Mouse (Mus musculus): ENCODE data around the gene Sult5a1. TPM values are rescaled to one million over a fixed set of nuclear protein-coding genes. Genes with fewer than 3 reads are reported as not detected.
"Not testable (repeated sequence)": the region's sequence is repeated elsewhere in the genome, so short reads cannot be mapped to it uniquely, and the experiment has no call there.

The Sult5a1 gene
- 1 to 10 TPM; 2.0 to 2.8 TPM for total RNA-seq (2021)
- long read RNA-seq, experiment 1, partial matches to known transcripts: 0 of 1 reads
- long read RNA-seq, experiment 1, other reads (novel, unspliced or antisense): 0 of 1 reads
- long read RNA-seq, experiment 2: 0 reads

GRCm38 (mm10) chr8:123157888-123158465, at the start of gene Sult5a1:
Gene Sult5a1 (minus strand): TSS chr8:123158315.
- DNase-seq (ENCODE audit: low spot score in 2 of 2): no peak
- TF ChIP-seq CTCF (conservative IDR thresholded peaks at IDR 0.05): peak; percentile 22; the same call in 1 of the 2 replicates
- Histone ChIP-seq H3K27ac (peak within 1 kb of the TSS; percentile 0; the same call in 1 of the 2 replicates), H3K4me3 (no peak within 1 kb of the TSS)

GRCm38 (mm10) chr8:123203571-123203970, 45.5 kb upstream of the Sult5a1 start:
- TF ChIP-seq CTCF (conservative IDR thresholded peaks at IDR 0.05): no peak
- Histone ChIP-seq H3K27ac (no peak overlapping the region), H3K4me3 (no peak overlapping the region)
- DNase-seq (ENCODE audit: low spot score in 2 of 2): no peak

- peak; percentile 65 to 89 for DNase-seq (ENCODE audit: low spot score in 2 of 2)
- Histone ChIP-seq H3K27ac (no peak overlapping the region), H3K4me3 (no peak overlapping the region)
- TF ChIP-seq CTCF (conservative IDR thresholded peaks at IDR 0.05): peak; percentile 97
Measured at GRCm38 (mm10) chr8:123202288-123202687, 44.2 kb upstream of the Sult5a1 start.

- no peak overlapping the region for H3K4me3 ChIP-seq
- H3K27ac ChIP-seq: no peak overlapping the region
- TF ChIP-seq CTCF (conservative IDR thresholded peaks at IDR 0.05): no peak
- no peak for DNase-seq (ENCODE audit: low spot score in 2 of 2)
Measured at GRCm38 (mm10) chr8:123199864-123200263, 41.7 kb upstream of the Sult5a1 start.

- not testable (repeated sequence) for DNase-seq (ENCODE audit: low spot score in 2 of 2); H3K4me3 ChIP-seq; H3K27ac ChIP-seq
Measured at GRCm38 (mm10) chr8:123197016-123197415, 38.9 kb upstream of the Sult5a1 start.

GRCm38 (mm10) chr8:123193771-123194170, 35.7 kb upstream of the Sult5a1 start:
- no peak overlapping the region for H3K4me3 ChIP-seq
- DNase-seq (ENCODE audit: low spot score in 2 of 2): no peak
- no peak for TF ChIP-seq CTCF (conservative IDR thresholded peaks at IDR 0.05)
- H3K27ac ChIP-seq: no peak overlapping the region

GRCm38 (mm10) chr8:123191908-123192307, 33.8 kb upstream of the Sult5a1 start:
- no peak for TF ChIP-seq CTCF (conservative IDR thresholded peaks at IDR 0.05)

GRCm38 (mm10) chr8:123190678-123191077, 32.6 kb upstream of the Sult5a1 start:
- Histone ChIP-seq H3K4me3 (no peak overlapping the region), H3K27ac (peak overlapping the region; percentile 80)
- peak; percentile 77 for TF ChIP-seq CTCF (conservative IDR thresholded peaks at IDR 0.05)
- DNase-seq (ENCODE audit: low spot score in 2 of 2): peak; percentile 81 to 82

More at GRCm38 (mm10) chr8:123191908-123192307, 33.8 kb upstream of the Sult5a1 start:
- Histone ChIP-seq H3K4me3 (no peak overlapping the region), H3K27ac (no peak overlapping the region)
- DNase-seq (ENCODE audit: low spot score in 2 of 2): no peak

GRCm38 (mm10) chr8:123188841-123189240, 30.7 kb upstream of the Sult5a1 start:
- DNase-seq (ENCODE audit: low spot score in 2 of 2): no peak
- no peak overlapping the region for H3K4me3 ChIP-seq
- no peak for TF ChIP-seq CTCF (conservative IDR thresholded peaks at IDR 0.05)
- H3K27ac ChIP-seq: no peak overlapping the region

- TF ChIP-seq CTCF (conservative IDR thresholded peaks at IDR 0.05): no peak
- DNase-seq (ENCODE audit: low spot score in 2 of 2): no peak
- no peak overlapping the region for H3K27ac ChIP-seq
- H3K4me3 ChIP-seq: no peak overlapping the region
Measured at GRCm38 (mm10) chr8:123188006-123188405, 29.9 kb upstream of the Sult5a1 start.

- DNase-seq (ENCODE audit: low spot score in 2 of 2): no peak
- no peak within 1 kb of the TSS for H3K27ac ChIP-seq
- H3K4me3 ChIP-seq: no peak within 1 kb of the TSS
- no peak for TF ChIP-seq CTCF (conservative IDR thresholded peaks at IDR 0.05)
Measured at GRCm38 (mm10) chr8:123185566-123186409, 27.7 kb upstream of the Sult5a1 start, which contains the start of gene Dpep1. Gene Dpep1 (plus strand): TSS chr8:123186242.

- H3K4me3 ChIP-seq: no peak overlapping the region
- TF ChIP-seq CTCF (conservative IDR thresholded peaks at IDR 0.05): no peak
- H3K27ac ChIP-seq: no peak overlapping the region
- DNase-seq (ENCODE audit: low spot score in 2 of 2): no peak
Measured at GRCm38 (mm10) chr8:123181391-123181790, 23.3 kb upstream of the Sult5a1 start.

GRCm38 (mm10) chr8:123156070-123156773, 1.9 kb downstream of the Sult5a1 start:
- Histone ChIP-seq H3K27ac (no peak overlapping the region), H3K4me3 (no peak overlapping the region)
- DNase-seq (ENCODE audit: low spot score in 2 of 2): no peak
- TF ChIP-seq CTCF (conservative IDR thresholded peaks at IDR 0.05): no peak
